Mouse (Mus musculus) E14TG2a.4 (cell line): ENCODE results near the gene Stambpl1.

Experiments used
- H3K27me3 ChIP-seq: 2 replicates; pipeline ENCODE4 v1.6.1; 2014; ENCODE audit warnings: low read length, control low read depth; ENCODE audit not compliant: insufficient read depth
- H3K36me3 ChIP-seq: 2 replicates; pipeline ENCODE4 v1.6.1; 2014; ENCODE audit warnings: low read length, control low read depth; ENCODE audit not compliant: insufficient read depth
- H3K4me1 ChIP-seq: replicated peaks from 2 replicates; pipeline ENCODE4 v1.6.1; 2014; ENCODE audit warnings: low read depth, low read length, control low read depth
- H3K4me3 ChIP-seq: replicated peaks from 2 replicates; pipeline ENCODE4 v1.5.1; 2014; ENCODE audit warnings: mild to moderate bottlenecking, low read length
- H3K9me3 ChIP-seq: 2 replicates; pipeline ENCODE4 v1.6.1; 2014; ENCODE audit warnings: low read length, control low read depth
- CTCF ChIP-seq: conservative IDR thresholded peaks from 2 replicates; pipeline ENCODE4 v1.5.1; 2014; ENCODE audit warnings: low read length
- NANOG ChIP-seq: IDR thresholded peaks from 2 replicates; pipeline ENCODE4 v1.6.1; 2014; ENCODE audit warnings: borderline replicate concordance, low read length, mixed read lengths
- POU5F1 ChIP-seq: IDR thresholded peaks from 2 replicates; pipeline ENCODE4 v1.6.1; 2014; ENCODE audit warnings: low read length, borderline replicate concordance

Gene Stambpl1

GRCm38 (mm10) chr19:34252450-34252849 is 60.4 kb downstream of the Stambpl1 start:
- Histone ChIP-seq H3K9me3 (no peaks in the 10 kb centered on the region), H3K27me3 (no peaks in the 10 kb centered on the region), H3K4me3 (no peak overlapping the region), H3K36me3 (no peaks in the 10 kb centered on the region), H3K4me1 (peaks cover 6% of the 10 kb centered on the region; the same call in 1 of the 2 replicates)
- TF ChIP-seq POU5F1 (no peak), NANOG (no peak), CTCF (no peak)

- TF ChIP-seq POU5F1 (no peak), CTCF (no peak), NANOG (no peak)
Measured at GRCm38 (mm10) chr19:34254101-34254879, 62.3 kb downstream of the Stambpl1 start.

GRCm38 (mm10) chr19:34254880-34255681 is 63.1 kb downstream of the Stambpl1 start, which contains the start of gene Acta2:
Acta2 (minus strand) TSS chr19:34255590.
- TF ChIP-seq NANOG, result no peak
- TF ChIP-seq POU5F1, result no peak
- no peak for TF ChIP-seq CTCF

More at GRCm38 (mm10) chr19:34254101-34254879, 62.3 kb downstream of the Stambpl1 start:
- H3K9me3 ChIP-seq, result no peaks in the 10 kb centered on the region
- peaks cover 6% of the 10 kb centered on the region; the same call in 1 of the 2 replicates for H3K4me1 ChIP-seq
- H3K27me3 ChIP-seq, result no peaks in the 10 kb centered on the region
- no peaks in the 10 kb centered on the region for H3K36me3 ChIP-seq
- H3K4me3 ChIP-seq, result no peak overlapping the region

GRCm38 (mm10) chr19:34256149-34256548 is 64.1 kb downstream of the Stambpl1 start:
- no peaks in the 10 kb centered on the region for H3K9me3 ChIP-seq
- no peaks in the 10 kb centered on the region for H3K36me3 ChIP-seq
- TF ChIP-seq NANOG, result no peak
- no peak for TF ChIP-seq POU5F1
- no peak for TF ChIP-seq CTCF
- H3K4me3 ChIP-seq, result no peak overlapping the region
- peaks cover 6% of the 10 kb centered on the region; the same call in 1 of the 2 replicates for H3K4me1 ChIP-seq
- no peaks in the 10 kb centered on the region for H3K27me3 ChIP-seq

More at GRCm38 (mm10) chr19:34254880-34255681, 63.1 kb downstream of the Stambpl1 start, which contains the start of gene Acta2:
- no peaks in the 10 kb centered on the region for H3K27me3 ChIP-seq
- peaks cover 6% of the 10 kb centered on the region; the same call in 1 of the 2 replicates for H3K4me1 ChIP-seq
- H3K4me3 ChIP-seq, result no peak within 1 kb of the TSS
- H3K36me3 ChIP-seq, result no peaks in the 10 kb centered on the region
- H3K9me3 ChIP-seq, result no peaks in the 10 kb centered on the region

DNA sequence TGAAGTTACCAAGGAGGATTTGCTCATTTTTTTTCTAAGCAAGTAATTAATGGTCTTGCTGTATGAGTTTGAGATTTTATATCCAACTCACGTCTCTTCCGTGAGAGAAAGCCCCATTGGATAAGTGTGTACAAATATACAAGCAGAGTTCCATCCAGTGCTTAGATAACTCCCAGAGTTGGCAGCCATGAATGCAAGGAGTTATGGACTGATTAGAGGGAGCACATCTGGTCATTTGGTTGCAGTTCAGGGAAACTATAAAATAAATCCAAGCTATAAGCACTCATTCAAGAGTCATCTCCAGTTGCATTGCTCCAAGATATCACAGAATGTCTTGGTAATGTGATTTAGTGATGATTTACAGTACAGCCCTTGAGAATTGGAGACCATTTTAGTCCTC is 64.9 kb downstream of the Stambpl1 start:
- peaks cover 6% of the 10 kb centered on the region; the same call in 1 of the 2 replicates for H3K4me1 ChIP-seq
- TF ChIP-seq CTCF, result no peak
- no peak for TF ChIP-seq NANOG
- TF ChIP-seq POU5F1, result no peak
- H3K4me3 ChIP-seq, result no peak overlapping the region
- H3K36me3 ChIP-seq, result no peaks in the 10 kb centered on the region
- H3K27me3 ChIP-seq, result no peaks in the 10 kb centered on the region
- no peaks in the 10 kb centered on the region for H3K9me3 ChIP-seq

GRCm38 (mm10) chr19:34262273-34262974 is 70.4 kb downstream of the Stambpl1 start:
- no peaks in the 10 kb centered on the region for H3K9me3 ChIP-seq
- H3K36me3 ChIP-seq, result no peaks in the 10 kb centered on the region
- no peak overlapping the region for H3K4me3 ChIP-seq
- H3K4me1 ChIP-seq, result no peaks in the 10 kb centered on the region
- no peaks in the 10 kb centered on the region for H3K27me3 ChIP-seq
- no peak for TF ChIP-seq CTCF
- TF ChIP-seq POU5F1, result no peak
- TF ChIP-seq NANOG, result no peak

DNA sequence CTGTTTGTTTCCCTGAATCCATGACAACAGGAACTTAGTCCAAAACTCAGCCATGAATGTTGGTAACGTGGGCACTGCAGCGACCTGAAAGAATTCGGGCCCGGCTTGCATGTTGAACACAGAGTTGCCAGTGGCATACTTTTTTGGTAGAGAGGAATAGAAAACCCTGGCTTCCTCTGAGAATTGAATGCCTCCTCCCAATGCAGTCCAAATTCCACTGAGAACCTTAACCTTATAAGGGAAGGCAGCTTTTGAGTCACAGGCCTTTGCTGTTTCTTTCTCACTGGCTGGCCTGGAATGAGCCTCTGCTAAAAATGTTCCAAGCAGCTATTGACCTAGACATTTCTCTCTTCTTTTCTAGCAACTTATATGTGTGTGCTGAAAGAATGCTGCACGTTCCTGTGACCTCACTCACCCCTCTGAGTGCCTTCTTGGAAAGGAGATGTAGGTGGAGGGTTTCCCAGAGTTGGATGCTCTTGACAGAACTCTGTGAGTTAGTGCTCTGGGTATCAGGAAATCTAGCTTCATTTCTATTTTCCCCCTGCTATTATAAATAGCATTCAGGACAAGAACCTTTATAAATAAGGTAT is 73.7 kb downstream of the Stambpl1 start:
- no peak overlapping the region for H3K4me3 ChIP-seq
- TF ChIP-seq CTCF, result no peak
- no peak for TF ChIP-seq POU5F1
- no peak for TF ChIP-seq NANOG
- H3K4me1 ChIP-seq, result no peaks in the 10 kb centered on the region
- no peaks in the 10 kb centered on the region for H3K36me3 ChIP-seq
- H3K9me3 ChIP-seq, result no peaks in the 10 kb centered on the region
- H3K27me3 ChIP-seq, result no peaks in the 10 kb centered on the region

DNA sequence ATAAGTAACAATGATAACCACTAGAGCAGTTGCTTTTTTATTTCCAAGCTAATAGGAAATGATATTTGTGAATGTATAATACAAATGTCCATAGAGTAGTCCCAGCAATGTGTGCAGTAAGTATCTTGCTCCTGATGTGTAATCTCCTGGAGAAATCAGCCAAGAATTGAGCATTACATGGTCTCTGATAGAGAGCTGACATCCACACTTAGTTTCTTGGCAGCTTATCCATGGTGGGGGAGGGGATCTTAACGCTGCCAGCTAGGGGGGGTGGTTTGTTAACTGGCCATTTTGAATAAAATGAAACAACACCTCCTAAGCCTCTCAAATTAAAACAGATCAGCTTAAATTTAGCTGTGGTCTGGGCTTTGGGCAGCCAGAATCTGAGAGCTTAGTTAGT is 77.0 kb downstream of the Stambpl1 start:
- Histone ChIP-seq H3K36me3 (no peaks in the 10 kb centered on the region), H3K27me3 (no peaks in the 10 kb centered on the region), H3K4me3 (no peak overlapping the region), H3K9me3 (no peaks in the 10 kb centered on the region), H3K4me1 (no peaks in the 10 kb centered on the region)
- TF ChIP-seq CTCF (no peak), POU5F1 (no peak), NANOG (no peak)
